Mouse (Mus musculus) adrenal gland, postnatal 14 days (tissue): ENCODE measurements around the gene Phtf2. TPM values are rescaled to one million over a fixed set of nuclear protein-coding genes. Genes with fewer than 3 reads are reported as not detected.
A peak's percentile ranks its signal among the peaks of the same experiment; 100 is the strongest.

Experiments
- DNase-seq: peaks from one replicate; pipeline ENCODE4 v3.0.0; 2021; ENCODE audit warnings: mixed read lengths
- long read RNA-seq, 2 experiments: library from polyadenylated mRNA; stranded (forward); transcript quantifications; one replicate each; pipeline ENCODE4 v2.0.0; 2021
- total RNA-seq: library from RNA; stranded (reverse); gene quantifications from 2 replicates; pipeline ENCODE4 v1.2.3, GENCODE M21; 2021

Phtf2 gene
- total RNA-seq: 12.5 and 13.8 TPM in 2 replicates
- long read RNA-seq, experiment 1, full-length matches to known transcripts: 5 of 11 reads
- long read RNA-seq, experiment 1, partial matches to known transcripts: 1 of 11 reads
- long read RNA-seq, experiment 1, other reads (novel, unspliced or antisense): 5 of 11 reads
- long read RNA-seq, experiment 2, full-length matches to known transcripts: 5 of 8 reads
- long read RNA-seq, experiment 2, partial matches to known transcripts: 1 of 8 reads
- long read RNA-seq, experiment 2, other reads (novel, unspliced or antisense): 2 of 8 reads

GRCm38 (mm10) chr5:20881915-20882800 is at the start of gene Phtf2, which contains the start of gene Tmem60:
Gene Phtf2 (minus strand): TSS chr5:20882124.
Gene Tmem60 (plus strand): TSS chr5:20882191.
- peak; percentile 100 for DNase-seq

GRCm38 (mm10) chr5:20931300-20931699 is 49.4 kb upstream of the Phtf2 start:
- DNase-seq: no peak

- DNase-seq: no peak
Observed at GRCm38 (mm10) chr5:20930430-20930829, 48.5 kb upstream of the Phtf2 start.

- DNase-seq: no peak
Observed at GRCm38 (mm10) chr5:20929669-20930151, 47.8 kb upstream of the Phtf2 start.

GRCm38 (mm10) chr5:20925451-20925850 is 43.5 kb upstream of the Phtf2 start:
- peak; percentile 49 for DNase-seq

- DNase-seq: no peak
Observed at GRCm38 (mm10) chr5:20924608-20925007, 42.7 kb upstream of the Phtf2 start.

- DNase-seq: no peak
Observed at GRCm38 (mm10) chr5:20919566-20919965, 37.6 kb upstream of the Phtf2 start.

- DNase-seq: no peak
Observed at GRCm38 (mm10) chr5:20918967-20919366, 37.0 kb upstream of the Phtf2 start.

- peak; percentile 82 for DNase-seq
Observed at GRCm38 (mm10) chr5:20913372-20914275, 31.7 kb upstream of the Phtf2 start.

- no peak for DNase-seq
Observed at GRCm38 (mm10) chr5:20911741-20912140, 29.8 kb upstream of the Phtf2 start.

- no peak for DNase-seq
Observed at GRCm38 (mm10) chr5:20906191-20906590, 24.3 kb upstream of the Phtf2 start.

- DNase-seq: no peak
Observed at GRCm38 (mm10) chr5:20905437-20905836, 23.5 kb upstream of the Phtf2 start.

GRCm38 (mm10) chr5:20904647-20905046 is 22.7 kb upstream of the Phtf2 start:
- no peak for DNase-seq

GRCm38 (mm10) chr5:20897446-20898167 is 15.7 kb upstream of the Phtf2 start:
- DNase-seq: no peak

- no peak for DNase-seq
Observed at GRCm38 (mm10) chr5:20884036-20884620, 2.2 kb upstream of the Phtf2 start.

- peak; percentile 71 for DNase-seq
Observed at GRCm38 (mm10) chr5:20880797-20881775, 838 bp downstream of the Phtf2 start.

- DNase-seq: no peak
Observed at GRCm38 (mm10) chr5:20880386-20880785, 1.5 kb downstream of the Phtf2 start.

GRCm38 (mm10) chr5:20876934-20877426 is 4.9 kb downstream of the Phtf2 start:
- DNase-seq: no peak

- no peak for DNase-seq
Observed at GRCm38 (mm10) chr5:20873146-20873545, 8.8 kb downstream of the Phtf2 start.
